Mouse (Mus musculus): ENCODE data around the gene Kif27.

- TF ChIP-seq CTCF (IDR thresholded peaks at IDR 0.05; ENCODE audit: insufficient read depth, low read depth, low read length): no peak
- no peak for TF ChIP-seq POLR2A (IDR thresholded peaks at IDR 0.05; ENCODE audit: insufficient read depth, low read depth, low read length)
These were observed 26.0 kb upstream of the Kif27 start, which contains the start of gene 2210016F16Rik for GRCm38 (mm10) chr13:58384779-58385546.
